Mouse (Mus musculus): ENCODE data around the gene Obox8. TPM values are rescaled to one million over a fixed set of nuclear protein-coding genes. Genes with fewer than 3 reads are reported as not detected.

The Obox8 gene
- polyA plus RNA-seq (2014; fragmentation: Nextera tagmentation; extraction: Ambion mirVana): not detected in 2 replicates

DNA sequence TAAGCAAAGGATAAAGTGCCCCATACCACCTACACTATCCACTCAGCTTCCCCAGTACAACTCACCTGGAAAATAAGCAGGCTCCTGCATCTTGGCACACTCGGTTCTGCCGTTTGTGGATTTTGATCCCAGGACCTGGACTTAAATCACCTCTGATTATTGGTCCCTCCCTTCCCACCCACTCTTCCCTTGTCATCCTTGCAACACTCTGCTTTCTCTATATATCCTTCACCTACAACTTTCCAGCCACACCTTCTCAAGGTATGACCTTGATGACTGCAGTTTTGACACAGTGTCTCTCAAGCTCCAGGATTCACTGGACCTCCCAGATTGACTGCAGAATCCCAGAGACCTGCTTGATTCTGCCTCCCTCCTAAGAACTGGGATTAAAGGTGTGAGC, at the start of gene Obox8:
Gene Obox8, minus strand, starts transcription at position 101 of the 400 bp plus-strand sequence.
- Histone ChIP-seq H3K27me3 (ENCODE audit: control insufficient read depth, insufficient read depth, low read length) (no peaks in the 10 kb centered on the region), H3K9me3 (ENCODE audit: control insufficient read depth, low read length) (peaks cover 8% of the 10 kb centered on the region; the same call in 1 of the 2 replicates), H3K36me3 (ENCODE audit: control insufficient read depth, insufficient read depth, low read length) (no peaks in the 10 kb centered on the region), H3K4me1 (replicated peaks; ENCODE audit: control insufficient read depth, insufficient read depth, low read length) (no peaks in the 10 kb centered on the region), H3K4me2 (replicated peaks; ENCODE audit: low read depth, low read length) (no peak within 1 kb of the TSS), H3K4me3 (ENCODE audit: low read depth, low read length) (no peak within 1 kb of the TSS), H3K27ac (ENCODE audit: low read depth, low read length) (no peak within 1 kb of the TSS), H3K9ac (ENCODE audit: low read depth, low read length) (no peak within 1 kb of the TSS)
- ATAC-seq (ENCODE audit: low FRiP score) (no peak), DNase-seq (ENCODE audit: low spot score) (no peak)
- 81% methylated on average over 2 of the region's 2 CpGs for WGBS

DNA sequence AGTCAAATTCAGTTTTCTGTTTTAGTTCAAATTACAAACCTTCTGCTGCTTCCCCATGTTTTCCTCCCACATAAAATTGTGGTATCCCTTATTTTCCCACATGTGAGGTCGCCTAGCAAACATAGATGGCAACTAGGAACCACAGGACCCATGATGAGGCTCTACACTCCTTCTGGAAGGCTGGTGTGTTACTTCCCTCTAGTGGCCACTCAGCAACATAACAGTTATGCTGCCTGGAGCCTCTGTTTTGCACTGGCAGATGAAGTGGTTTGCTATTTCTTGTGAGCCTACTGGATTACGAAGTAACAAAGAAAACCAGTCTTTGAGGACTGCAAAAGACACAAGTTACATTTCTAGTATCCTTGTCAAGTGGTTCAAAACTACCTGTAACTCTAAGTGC, 16.1 kb downstream of the Obox8 start:
- Histone ChIP-seq H3K27ac (ENCODE audit: low read depth, low read length) (no peak overlapping the region), H3K27me3 (ENCODE audit: control insufficient read depth, insufficient read depth, low read length) (no peaks in the 10 kb centered on the region), H3K4me3 (ENCODE audit: low read depth, low read length) (no peak overlapping the region), H3K9ac (ENCODE audit: low read depth, low read length) (no peak overlapping the region), H3K9me3 (ENCODE audit: control insufficient read depth, low read length) (no peaks in the 10 kb centered on the region), H3K4me2 (replicated peaks; ENCODE audit: low read depth, low read length) (no peak overlapping the region), H3K4me1 (replicated peaks; ENCODE audit: control insufficient read depth, insufficient read depth, low read length) (no peaks in the 10 kb centered on the region), H3K36me3 (ENCODE audit: control insufficient read depth, insufficient read depth, low read length) (no peaks in the 10 kb centered on the region)
- ATAC-seq (ENCODE audit: low FRiP score) (no peak), DNase-seq (ENCODE audit: low spot score) (peak; percentile 6)
- WGBS: 32% methylated on average over 2 of the region's 2 CpGs

DNA sequence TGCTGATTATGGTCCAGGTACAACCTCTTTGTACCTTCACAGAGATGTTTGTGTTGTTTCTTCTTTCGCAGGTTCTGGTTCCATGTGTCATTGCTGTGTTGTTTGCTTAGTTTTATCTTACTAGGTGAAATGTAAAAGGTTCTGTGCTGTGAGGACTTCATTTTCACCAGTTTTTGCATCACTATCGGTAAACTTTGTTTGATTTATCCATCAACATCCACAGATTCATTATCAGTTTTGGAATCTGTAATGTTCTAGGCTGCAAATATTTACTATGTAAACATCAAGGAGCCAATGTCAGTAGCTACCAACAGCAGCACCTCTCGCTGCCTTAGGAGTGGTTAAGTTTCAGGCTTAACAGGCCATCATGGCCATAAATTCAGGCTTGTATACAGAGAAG, 24.7 kb downstream of the Obox8 start:
- DNase-seq (ENCODE audit: low spot score) (no peak), ATAC-seq (ENCODE audit: low FRiP score) (no peak)
- 84% methylated on average over 3 of the region's 3 CpGs for WGBS
- Histone ChIP-seq H3K9ac (ENCODE audit: low read depth, low read length) (no peak overlapping the region), H3K4me3 (ENCODE audit: low read depth, low read length) (no peak overlapping the region), H3K4me1 (replicated peaks; ENCODE audit: control insufficient read depth, insufficient read depth, low read length) (no peaks in the 10 kb centered on the region), H3K27me3 (ENCODE audit: control insufficient read depth, insufficient read depth, low read length) (no peaks in the 10 kb centered on the region), H3K36me3 (ENCODE audit: control insufficient read depth, insufficient read depth, low read length) (no peaks in the 10 kb centered on the region), H3K9me3 (ENCODE audit: control insufficient read depth, low read length) (no peaks in the 10 kb centered on the region), H3K4me2 (replicated peaks; ENCODE audit: low read depth, low read length) (no peak overlapping the region), H3K27ac (ENCODE audit: low read depth, low read length) (no peak overlapping the region)

DNA sequence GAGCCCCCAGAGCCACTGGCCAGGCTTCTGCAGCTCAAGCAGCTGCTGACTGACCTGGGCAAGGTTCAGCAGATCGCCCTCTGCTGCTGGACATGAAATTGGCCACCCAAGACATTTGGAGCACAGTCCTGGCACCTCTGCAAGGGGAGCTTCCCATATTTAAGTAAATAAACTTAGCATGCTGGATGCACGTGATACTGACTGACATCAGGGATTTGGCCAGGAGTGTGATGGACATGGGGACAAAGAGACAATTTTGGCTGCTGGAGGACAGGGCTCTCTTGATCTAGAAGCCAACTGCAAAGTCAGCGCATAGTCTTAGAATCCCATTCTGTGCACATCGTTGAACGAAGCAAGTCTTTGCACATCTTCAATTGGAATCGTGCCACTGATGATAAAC, 25.8 kb downstream of the Obox8 start:
- H3K9me3 ChIP-seq (ENCODE audit: control insufficient read depth, low read length): no peaks in the 10 kb centered on the region
- H3K4me1 ChIP-seq (replicated peaks; ENCODE audit: control insufficient read depth, insufficient read depth, low read length): no peaks in the 10 kb centered on the region
- no peak overlapping the region for H3K27ac ChIP-seq (ENCODE audit: low read depth, low read length)
- DNase-seq (ENCODE audit: low spot score): no peak
- H3K4me3 ChIP-seq (ENCODE audit: low read depth, low read length): no peak overlapping the region
- 86% methylated on average over 6 of the region's 6 CpGs for WGBS
- no peak for ATAC-seq (ENCODE audit: low FRiP score)
- H3K27me3 ChIP-seq (ENCODE audit: control insufficient read depth, insufficient read depth, low read length): no peaks in the 10 kb centered on the region
- H3K9ac ChIP-seq (ENCODE audit: low read depth, low read length): no peak overlapping the region
- H3K36me3 ChIP-seq (ENCODE audit: control insufficient read depth, insufficient read depth, low read length): no peaks in the 10 kb centered on the region
- H3K4me2 ChIP-seq (replicated peaks; ENCODE audit: low read depth, low read length): no peak overlapping the region

Other genes starting within 250 kb of the Obox8 start
- gene Sult2a3, start 210.5 kb downstream of the Obox8 start, polyA plus RNA-seq (2014; fragmentation: Nextera tagmentation; extraction: Ambion mirVana): not detected in 2 replicates
- not detected in 2 replicates for gene Sult2a6, start 78.7 kb downstream of the Obox8 start, polyA plus RNA-seq (2014; fragmentation: Nextera tagmentation; extraction: Ambion mirVana)
- gene Sult2a8, start 113.2 kb upstream of the Obox8 start, polyA plus RNA-seq (2014; fragmentation: Nextera tagmentation; extraction: Ambion mirVana): not detected in 2 replicates
- gene Sult2a7, start 160.7 kb upstream of the Obox8 start, polyA plus RNA-seq (2014; fragmentation: Nextera tagmentation; extraction: Ambion mirVana): not detected in 2 replicates
- 0.14 and 0.60 TPM in 2 replicates for gene Vmn1r90, start 229.9 kb upstream of the Obox8 start, polyA plus RNA-seq (2014; fragmentation: Nextera tagmentation; extraction: Ambion mirVana)